Mouse (Mus musculus) megakaryocyte-erythroid progenitor cell, adult 5 weeks (primary cell): ENCODE data around the gene Teddm1a. TPM values are rescaled to one million over a fixed set of nuclear protein-coding genes. Genes with fewer than 3 reads are reported as not detected.

ENCODE experiments used
- polyA plus RNA-seq: library from polyadenylated mRNA; stranded (reverse); fragments of >175 nt; gene quantifications from 2 replicates; pipeline ENCODE4 v1.2.3, GENCODE M21; 2012

Gene Teddm1a
- not detected in 2 replicates for polyA plus RNA-seq

GRCm38 (mm10) chr1:153891442-153891841 lies at the start of gene Teddm1a:
Gene Teddm1a, plus strand, starts transcription at chr1:153891742.

GRCm38 (mm10) chr1:153844042-153844441 lies 47.5 kb upstream of the Teddm1a start, which contains the start of gene Rgsl1:
Gene Rgsl1, minus strand, starts transcription at chr1:153844142.

GRCm38 (mm10) chr1:153874045-153874444 lies 17.5 kb upstream of the Teddm1a start, which contains the start of gene Teddm1b:
Gene Teddm1b, plus strand, starts transcription at chr1:153874345.

GRCm38 (mm10) chr1:153899731-153900380 lies 8.3 kb downstream of the Teddm1a start, which contains the start of the genes Glul and Teddm2:
Gene Glul, plus strand, starts transcription at chr1:153899944.
Gene Teddm2, minus strand, starts transcription at chr1:153900228.

Other genes with a start within 250 kb of the Teddm1a start
- 0.04 and 0.06 TPM in 2 replicates for gene Rgs8, start 238.7 kb upstream of the Teddm1a start, polyA plus RNA-seq
- gene Rgs16, start 151.4 kb upstream of the Teddm1a start, polyA plus RNA-seq = 2.2 and 2.4 TPM in 2 replicates
- 3.6 and 4.1 TPM in 2 replicates for gene Rnasel, start 142.3 kb upstream of the Teddm1a start, polyA plus RNA-seq
- gene Rgsl1, start 47.6 kb upstream of the Teddm1a start, polyA plus RNA-seq = not detected in 2 replicates
- not detected in 2 replicates for gene Teddm1b, start 17.4 kb upstream of the Teddm1a start, polyA plus RNA-seq
- gene Glul, start 8.2 kb downstream of the Teddm1a start, polyA plus RNA-seq = 68.2 and 69.0 TPM in 2 replicates
- 0.40 and 0.73 TPM in 2 replicates for gene Teddm2, start 8.5 kb downstream of the Teddm1a start, polyA plus RNA-seq